Mouse (Mus musculus): ENCODE measurements around the gene Nemp1.

GRCm38 (mm10) chr10:127736266-127736665 is 69.6 kb downstream of the Nemp1 start:
- TF ChIP-seq POLR2A (IDR thresholded peaks at IDR 0.05; ENCODE audit: borderline replicate concordance, control insufficient read depth, low read depth, low read length) (no peak), CTCF (IDR thresholded peaks at IDR 0.05; ENCODE audit: control insufficient read depth, insufficient read depth, low read length) (no peak)

Measured in bone marrow, adult 2 months (tissue).